Mouse (Mus musculus) cerebellum, postnatal 25 days (tissue): Measurements from ENCODE around the gene Lfng.

ENCODE experiments used
- DNase-seq, 2 experiments: peaks; one replicate each; pipeline ENCODE4 v3.0.0; 2021; ENCODE audit warnings: mixed read lengths in 2 of 2

The Lfng gene

DNA sequence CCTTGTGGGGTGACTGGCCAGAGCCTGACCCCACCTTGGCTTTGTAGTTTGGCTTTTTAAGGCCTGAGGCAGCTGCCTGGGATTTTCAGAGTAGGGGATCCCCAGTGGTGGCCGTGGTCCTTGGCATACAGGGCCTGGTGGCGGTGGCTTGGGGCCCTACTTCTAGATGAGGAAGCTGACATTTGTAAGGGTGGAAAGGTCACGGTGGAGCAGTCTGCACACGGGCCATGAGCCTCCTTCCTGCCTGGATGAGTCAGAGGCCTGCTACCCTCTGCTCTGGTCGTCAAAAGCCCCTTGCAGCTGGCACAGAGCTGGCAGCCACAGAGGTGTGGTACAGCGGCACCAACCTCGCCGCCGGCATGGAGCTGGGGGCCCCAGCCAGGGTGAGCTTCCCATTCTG is 9.6 kb downstream of the Lfng start:
- no peak for DNase-seq

DNA sequence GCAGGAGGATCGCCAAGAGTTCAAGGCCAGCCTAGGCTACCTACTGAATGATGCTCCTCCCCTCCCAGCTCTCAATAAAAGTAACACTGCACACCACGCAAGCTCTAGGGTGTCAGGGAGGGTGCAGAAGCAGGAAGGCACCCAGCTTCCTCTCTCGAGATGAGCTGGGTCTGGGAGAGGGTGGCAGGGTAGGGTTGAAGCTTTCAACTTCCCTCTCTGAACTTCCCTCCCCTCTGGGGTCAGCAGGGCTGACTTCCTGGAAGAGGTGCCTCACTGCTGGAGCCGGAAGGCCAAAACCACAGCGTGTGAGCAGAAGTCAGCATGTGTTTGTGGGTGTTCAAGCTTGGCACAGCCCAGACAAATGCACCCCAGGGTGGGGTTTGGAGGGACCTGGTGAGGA is 10.6 kb downstream of the Lfng start:
- DNase-seq, result peak in 1 of 2 experiments; percentile 6

DNA sequence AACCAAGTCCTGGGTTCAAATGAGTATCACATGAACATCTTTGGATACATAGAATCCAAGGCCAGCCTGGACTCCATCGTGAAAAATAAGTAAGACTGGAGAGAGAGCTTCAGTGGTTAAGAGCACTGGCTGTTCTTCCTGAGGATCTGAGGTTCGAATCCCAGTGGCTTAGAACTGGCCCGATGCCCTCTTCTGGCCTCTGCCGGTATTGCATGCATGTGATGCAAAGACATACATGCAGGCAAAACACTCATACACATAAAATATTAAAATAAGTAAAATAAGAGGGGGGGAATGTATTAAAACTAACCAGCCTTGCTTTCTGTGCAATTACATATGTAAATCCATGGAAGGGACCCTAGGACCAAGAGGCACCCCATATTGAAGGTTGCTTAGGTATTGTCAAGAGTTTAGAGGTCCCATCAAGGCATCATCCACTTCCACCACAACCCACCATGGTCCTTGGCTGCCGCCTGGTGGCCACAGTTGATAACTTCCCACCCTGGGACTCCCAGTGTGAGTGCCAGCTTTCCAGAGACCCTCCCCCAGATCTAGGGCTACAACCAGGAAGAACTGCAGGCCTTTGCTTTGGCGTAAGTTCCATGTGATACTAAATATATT is 12.1 kb downstream of the Lfng start:
- DNase-seq, result peak in 1 of 2 experiments; percentile 71

DNA sequence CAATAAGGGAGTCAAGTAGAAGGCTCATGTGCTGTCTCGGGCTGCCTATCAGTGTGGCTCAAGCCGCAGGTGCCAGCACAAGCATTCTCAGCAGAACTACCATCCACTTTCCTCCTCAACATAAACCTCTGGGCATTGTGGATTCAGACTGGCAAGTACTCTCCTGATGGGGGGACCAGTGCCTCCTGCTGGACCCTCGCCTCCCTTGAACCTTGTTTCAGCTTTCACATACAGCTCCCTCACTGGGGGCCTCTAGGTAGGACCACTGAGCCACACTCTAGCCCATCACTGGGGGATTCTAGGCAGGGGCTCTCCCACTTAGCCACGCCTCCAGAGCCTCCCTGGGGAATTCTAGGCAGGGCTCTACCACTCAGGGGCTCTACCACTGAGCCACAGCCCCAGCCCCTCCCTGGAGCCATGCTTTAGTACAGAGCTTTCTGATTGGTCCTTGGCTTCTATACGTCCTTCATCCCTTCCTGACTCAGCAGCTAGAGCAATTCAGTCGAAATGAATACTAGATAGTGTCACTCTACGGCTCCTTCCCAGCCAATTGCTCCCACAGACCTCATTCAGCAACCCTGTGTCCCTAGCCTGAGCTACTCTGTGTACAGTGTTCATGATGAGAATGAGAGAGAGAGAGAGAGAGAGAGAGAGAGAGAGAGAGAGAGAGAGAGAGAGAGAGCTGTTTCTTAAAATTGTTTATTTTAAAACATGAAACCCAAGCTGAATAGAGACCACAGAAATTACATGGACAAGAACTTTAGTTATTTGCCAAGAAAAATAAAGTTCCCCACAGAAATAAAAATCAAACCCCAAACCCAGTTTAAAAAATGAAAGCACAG is 13.0 kb downstream of the Lfng start:
- peak in 1 of 2 experiments; percentile 18 for DNase-seq

DNA sequence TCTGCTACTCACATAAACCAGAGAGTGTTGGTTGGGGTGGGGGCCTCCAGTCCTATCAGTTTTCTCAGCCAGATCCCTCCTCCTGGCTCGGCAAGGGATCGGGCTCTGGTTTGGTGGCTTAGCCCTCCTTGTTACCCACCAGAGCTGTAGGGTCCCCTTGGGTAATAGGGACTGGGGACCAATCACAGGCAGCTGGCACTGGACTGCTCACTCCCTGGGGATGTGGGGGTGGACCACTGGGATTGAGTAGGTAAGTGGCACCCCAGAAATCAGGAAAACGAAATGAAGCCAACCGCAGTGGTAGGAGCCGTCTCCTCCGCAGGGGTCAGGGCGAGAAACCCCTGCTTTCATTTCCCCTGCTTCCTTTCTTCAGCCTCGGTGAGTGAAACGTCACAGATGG is 14.0 kb downstream of the Lfng start:
- peak in 1 of 2 experiments; percentile 4 for DNase-seq

DNA sequence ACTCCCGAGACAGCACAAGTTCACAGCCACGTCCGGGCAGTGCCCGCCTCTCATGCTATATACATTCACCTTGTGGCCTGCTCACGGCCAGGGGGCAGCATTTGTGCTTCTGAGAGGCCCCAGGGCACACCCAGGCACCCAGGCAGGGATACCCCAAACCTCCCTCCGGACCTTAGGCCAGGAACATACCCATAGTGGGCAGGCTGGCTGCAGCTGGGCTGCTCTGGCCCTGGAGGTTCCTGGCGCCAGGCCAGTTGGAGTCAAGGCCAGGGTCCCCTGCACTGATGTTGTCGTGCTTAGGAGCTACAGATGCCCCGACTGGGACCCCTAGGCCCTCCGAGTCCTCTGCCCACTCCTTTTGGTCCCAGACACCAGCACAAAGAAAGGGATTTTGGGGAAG is 14.4 kb downstream of the Lfng start:
- peak in 1 of 2 experiments; percentile 31 for DNase-seq

DNA sequence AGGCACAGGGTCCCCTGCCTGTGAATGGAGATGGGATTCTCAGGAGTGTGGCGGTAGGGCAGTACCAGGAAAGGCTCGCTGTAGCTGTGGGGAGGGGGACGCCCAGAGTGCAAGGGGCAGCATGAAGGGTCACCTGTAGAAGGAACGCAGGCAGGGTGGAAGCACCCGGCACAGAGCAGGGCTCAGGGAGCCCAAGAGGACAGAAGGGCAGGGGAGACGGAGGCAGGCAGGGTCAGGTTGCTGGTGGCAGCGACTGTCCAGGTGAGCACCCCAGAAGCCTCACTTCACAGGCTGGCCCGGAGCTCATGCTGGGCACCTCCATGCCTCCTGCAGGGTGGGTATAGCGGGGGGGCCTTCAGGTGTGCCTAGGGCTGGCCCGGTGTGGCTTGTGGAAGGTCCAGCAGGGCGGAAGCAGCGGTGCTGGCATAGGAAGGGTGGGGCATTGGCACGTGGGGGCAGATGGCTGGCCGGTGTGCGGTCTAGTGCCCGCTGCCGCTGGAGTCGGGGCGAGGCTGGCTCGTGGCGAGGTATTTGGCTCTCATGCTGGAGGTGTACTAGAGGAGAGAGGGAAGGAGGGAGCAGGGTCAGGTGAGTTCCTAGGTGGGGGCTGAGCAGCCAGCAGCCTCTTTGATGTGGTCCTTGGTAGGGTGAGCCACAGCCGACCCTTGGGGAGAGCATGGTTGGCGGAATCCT is 16.0 kb downstream of the Lfng start:
- DNase-seq, result peak in 1 of 2 experiments; percentile 17

DNA sequence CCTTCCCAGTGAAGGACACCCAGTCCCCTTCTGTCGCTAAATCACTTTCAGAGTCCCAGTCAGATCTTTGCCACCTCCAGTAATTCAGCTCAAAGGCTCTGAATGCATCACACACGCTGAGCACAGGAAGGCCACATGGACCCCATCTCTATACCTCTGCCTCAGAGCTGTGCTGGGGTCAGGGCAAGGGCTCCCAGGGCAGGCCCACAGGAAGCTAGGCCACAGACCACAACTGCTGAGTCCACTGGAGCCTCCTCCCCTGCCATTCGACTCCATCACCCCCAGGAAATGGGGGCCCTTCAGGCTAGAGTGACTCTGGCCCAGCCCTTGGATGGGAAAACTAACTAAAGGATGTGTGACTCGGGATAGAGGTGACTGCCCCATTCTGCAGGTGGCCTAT is 16.7 kb downstream of the Lfng start:
- no peak for DNase-seq

DNA sequence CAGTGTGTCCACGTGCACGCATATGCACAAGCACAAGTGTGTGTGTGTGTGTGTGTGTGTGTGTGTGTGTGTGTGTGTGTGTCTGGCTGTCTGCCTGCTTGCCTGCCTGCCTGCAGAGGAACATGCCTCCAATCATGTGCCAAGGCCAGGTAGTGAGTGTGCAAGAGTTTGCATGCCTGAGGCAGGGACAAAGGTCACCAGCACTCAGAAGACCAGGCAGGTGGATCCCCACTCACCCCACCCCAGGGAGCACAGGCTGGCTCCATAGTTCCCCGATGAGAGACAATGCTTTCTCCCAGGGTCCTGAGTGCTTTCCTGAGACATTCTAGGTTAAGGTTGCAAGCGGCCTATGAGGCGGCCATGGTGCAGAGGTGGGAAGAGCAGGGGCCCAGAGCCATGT is 17.1 kb downstream of the Lfng start:
- peak in 1 of 2 experiments; percentile 8 for DNase-seq

DNA sequence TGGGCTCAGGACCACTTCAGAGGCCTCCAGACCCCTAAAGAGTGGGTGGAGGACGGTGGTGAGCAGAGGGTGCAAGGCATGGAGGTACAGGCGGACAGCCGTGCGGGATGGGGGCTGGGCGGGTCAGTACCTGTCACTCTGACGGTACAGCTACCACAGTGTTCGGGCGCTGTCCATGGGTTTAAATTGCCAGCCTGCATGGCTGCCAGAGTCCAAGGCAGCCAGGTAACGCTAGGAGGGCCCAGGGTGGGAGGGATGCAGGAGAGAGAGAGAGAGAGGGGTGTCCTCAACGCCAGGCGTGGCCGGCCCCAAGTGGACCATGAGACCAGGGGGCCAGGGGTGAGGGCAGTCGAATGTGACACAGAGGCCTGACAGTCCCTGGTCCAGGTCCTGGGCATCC is 17.8 kb downstream of the Lfng start:
- peak in 1 of 2 experiments; percentile 5 for DNase-seq

DNA sequence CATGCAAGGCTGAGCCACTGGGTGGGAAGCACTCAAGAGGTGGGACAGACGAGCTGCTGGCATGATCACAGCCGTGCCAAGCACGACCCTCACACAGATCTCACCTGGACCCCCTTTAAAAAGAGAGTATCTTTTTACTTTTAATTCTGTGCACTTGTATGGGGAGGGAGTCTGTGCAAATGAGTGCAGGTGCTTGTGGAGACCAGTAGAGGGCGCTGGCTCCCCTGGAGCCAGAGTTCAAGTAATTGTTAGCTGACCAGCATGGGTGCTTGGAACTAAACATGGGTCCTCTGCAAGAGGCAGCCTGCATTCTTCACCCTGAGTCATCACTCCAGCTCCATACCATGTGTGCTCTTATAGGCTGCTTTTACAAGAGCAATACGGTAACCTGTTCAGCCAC is 20.5 kb downstream of the Lfng start:
- no peak for DNase-seq

DNA sequence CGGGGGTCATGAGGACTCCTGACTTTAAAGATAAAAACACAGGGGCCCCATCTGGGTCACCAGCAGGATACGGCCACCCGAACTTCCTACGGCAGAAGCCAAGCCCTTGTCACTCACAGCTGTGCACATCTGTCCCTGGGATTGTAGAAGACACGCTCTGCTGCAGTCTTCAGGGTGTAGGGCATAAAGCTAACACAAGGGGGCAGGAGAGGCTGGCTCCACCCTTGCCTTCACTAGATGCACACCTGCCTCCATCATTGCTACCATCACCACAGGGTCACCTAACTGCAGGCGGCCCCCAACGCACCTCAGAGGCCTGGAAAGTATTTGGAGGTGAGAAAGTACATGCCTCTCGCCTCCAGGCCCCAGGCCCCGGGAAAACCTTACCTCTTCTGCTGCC is 21.9 kb downstream of the Lfng start:
- DNase-seq, result peak in 1 of 2 experiments; percentile 21

DNA sequence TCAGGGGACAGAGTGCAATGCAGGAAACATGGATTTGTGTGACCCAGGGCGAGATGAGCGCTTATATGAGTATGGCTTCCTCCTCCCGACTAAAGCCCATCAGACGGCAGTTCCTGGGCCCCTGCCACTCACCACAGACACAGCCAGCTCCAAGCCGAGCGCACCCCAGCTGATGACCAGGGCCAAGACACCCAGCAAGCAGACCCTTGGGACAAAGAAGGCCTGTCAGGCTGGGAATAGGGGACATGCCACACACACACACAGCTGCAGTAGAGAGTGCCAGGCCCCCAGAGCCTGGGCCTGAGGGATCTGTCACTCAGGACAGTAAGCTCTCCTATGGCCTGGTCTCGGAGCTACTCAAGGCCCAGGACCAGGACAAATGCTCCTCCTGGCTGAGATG is 26.3 kb downstream of the Lfng start:
- DNase-seq, result no peak

DNA sequence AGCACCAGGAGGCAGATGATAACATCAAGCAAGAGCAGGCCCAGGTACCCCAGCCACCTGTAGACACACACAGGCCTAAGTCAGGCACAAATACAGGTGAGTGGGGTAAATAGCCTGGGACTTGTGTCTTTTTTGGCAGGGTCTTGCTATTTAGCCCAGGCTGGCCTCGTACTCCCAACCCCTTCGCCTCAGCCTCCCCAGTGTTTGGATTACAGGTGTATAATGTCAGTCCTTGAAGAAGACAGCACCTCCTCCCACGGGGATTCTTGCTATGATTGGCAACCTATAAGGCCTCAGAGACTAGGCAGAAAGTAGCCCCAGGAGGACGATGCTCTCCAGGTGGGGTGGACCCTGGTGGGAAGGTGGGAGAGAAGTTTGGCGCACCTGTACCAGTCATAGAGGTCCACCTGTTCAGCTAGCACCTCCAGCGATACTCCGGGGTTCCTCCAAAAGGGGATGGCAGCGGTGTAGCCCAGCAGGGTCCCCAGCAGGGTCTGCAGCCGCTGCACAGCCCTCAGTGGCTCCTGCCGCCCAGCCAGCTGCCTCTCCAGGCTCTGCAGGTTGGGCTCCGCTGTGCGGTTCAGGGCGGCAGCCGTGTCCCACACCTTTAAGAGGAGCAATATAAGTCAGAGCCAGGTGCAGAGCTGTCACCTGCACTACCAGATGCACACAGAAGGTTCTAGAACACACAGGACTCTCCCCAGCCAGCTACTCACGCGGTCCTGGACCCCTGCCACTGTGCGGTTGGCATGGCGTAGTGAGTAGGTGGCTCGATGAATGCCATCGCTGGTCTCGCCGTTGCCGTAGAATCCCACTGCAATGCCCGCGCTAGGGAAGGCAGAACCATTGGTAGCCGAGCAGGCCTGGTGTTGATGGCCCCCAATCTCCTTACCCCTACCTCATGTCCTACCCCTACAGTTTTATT is 27.9 kb downstream of the Lfng start:
- DNase-seq, result no peak

DNA sequence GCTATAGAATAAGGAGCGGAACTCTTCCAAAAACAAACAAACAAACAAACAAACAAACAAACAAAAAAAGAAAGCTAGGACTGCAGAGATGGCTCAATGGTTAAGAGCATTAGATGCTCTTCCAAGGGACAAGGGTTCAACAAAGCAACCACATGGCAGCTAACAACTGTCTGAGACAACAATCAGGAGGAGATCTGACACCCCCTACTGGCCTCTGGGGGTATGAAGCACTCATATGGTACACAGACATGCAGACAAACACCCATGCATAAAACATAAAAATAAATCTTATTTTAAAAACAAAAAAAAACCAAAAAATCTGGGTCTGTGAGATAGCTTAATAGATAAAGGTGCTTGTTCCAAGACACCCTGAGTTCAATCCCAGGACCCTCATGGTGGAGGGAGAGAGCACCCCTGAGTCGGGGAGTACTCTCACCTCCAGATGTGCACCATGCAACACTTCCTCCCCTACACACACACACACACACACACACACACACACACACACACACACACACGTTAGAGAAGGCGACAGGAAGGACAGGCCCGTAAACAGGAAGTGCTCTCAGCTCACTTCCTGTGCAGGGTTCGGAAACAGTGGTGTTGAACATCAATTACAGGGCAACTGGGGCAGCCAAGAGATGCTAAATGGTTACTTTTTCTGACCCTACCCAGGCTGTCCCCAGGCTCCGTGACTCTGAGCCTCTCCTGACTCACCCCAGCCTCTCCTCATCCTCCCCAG is 29.4 kb downstream of the Lfng start:
- no peak for DNase-seq

DNA sequence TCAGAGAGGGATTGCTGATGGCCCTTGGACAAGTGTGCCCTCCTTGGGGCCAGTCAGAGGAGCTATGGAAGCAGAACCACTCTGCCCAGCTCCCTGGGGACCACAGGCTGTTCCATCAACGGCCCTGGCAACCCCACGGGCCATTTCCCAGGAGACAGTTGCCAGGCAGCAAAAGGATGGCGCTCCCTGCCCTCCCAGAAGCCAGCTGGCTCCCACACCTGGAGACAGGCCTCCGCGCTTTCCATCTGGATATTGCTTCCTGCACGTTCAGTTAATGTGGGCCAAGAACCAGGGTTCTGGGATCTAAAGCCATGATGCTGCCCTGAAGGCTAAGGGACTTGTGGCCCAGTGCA is 29.9 kb downstream of the Lfng start:
- DNase-seq, result peak in 1 of 2 experiments; percentile 48

DNA sequence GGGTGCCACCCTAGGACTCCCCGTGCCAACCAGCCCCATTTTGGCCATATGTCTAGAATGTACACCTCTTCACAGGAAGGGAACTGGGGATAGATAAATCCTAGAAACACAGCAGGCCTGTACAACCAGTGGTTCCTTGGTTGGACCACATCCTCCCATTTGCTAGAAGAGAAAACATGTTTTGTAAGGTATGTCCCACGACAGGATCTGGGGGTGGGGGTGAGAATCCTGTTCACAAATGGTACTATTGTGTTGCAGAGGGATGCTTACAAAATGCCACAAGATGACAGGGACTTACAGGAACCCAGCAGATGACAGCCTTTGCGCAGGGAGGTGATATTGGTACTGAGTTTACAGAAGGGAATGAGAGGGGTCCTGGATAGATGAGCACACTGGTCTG is 30.9 kb downstream of the Lfng start:
- DNase-seq, result no peak

DNA sequence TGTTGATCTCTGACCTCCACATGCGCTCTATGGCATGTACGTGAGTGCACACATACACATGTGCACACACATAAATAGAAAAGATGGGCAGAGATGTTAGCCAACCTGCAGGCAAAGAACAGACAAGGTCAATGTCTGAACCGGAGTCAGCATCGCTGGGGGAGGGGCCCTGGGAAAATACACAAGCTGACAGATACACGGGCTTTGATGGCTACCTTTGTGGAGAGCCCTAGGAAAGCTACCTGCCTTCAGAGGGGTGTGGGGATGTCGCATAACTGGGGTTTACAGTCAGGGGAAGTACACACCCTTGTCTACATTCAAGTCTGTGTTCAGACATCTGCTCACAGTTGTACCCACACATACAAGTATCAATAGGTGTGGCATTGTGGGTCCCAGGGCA is 31.4 kb downstream of the Lfng start:
- no peak for DNase-seq

DNA sequence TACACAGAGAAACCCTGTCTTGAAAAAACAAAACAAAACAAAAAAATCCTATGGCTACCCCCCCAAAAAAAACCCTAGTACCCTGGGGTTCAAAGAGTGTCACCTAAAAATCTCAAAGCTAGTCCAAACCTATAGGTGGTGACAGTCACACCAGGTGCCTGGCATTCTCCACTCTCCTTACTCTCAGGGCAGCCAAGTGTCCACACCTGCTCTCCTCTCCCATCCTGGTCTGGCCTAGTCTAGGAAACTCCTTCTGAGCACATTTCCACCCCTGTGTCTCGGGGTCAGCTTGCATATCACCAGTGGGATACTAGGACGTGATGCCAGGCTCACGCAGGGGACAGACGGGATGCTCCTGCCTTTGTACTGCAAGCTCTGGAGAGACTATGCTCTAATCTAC is 32.2 kb downstream of the Lfng start:
- DNase-seq, result peak in 1 of 2 experiments; percentile 54

DNA sequence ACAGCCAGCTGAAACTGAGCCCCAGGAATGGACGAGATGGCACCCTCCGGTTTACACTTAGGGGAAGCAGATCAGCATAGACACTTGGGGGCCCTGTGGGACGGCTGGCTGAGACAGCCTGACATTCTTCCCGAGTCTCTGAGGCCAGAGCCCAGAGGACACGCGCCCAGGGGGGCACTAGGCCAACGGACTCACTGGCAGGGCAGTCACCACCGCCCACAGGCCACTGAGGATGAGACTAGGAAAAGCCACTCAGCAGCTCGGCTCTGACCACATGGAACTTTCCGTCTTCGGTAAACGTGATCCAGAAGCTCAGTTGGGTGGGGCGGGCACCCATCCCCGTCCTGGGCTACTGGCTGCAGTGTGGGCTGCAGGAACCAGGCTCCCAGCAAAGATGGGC is 32.8 kb downstream of the Lfng start:
- DNase-seq, result peak; percentile 44 to 67

DNA sequence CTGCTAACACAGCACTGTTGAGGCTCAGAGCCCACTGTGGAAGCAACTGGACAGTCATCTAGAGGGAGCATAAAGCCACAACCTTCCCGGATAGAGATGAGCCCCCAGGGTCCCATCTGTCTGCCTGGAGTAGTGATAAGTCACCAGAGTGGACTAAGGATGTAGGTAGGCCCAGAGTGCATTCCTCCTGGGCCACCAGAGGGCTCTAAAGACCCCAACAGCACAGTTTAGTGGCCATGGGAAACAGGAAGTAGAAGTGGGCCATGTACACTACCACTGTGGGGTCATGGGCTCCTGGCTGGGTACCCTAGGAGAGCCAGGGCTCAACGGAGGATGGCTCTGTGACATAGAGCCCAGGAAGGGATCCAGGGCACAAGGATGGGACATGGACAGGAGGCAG is 33.7 kb downstream of the Lfng start:
- no peak for DNase-seq
